Mouse (Mus musculus) C2C12 (cell line): ENCODE results near the gene Thada.

Experiments used
- CEBPB ChIP-seq: IDR thresholded peaks from one replicate; pipeline ENCODE4 v1.6.1; 2011; ENCODE audit warnings: low read depth, mild to moderate bottlenecking, control low read depth, moderate library complexity
- CTCF ChIP-seq: IDR thresholded peaks from one replicate; pipeline ENCODE4 v1.5.1; 2011; ENCODE audit not compliant: control insufficient read depth, insufficient read depth, insufficient read length
- MAX ChIP-seq: IDR thresholded peaks from one replicate; pipeline ENCODE4 v1.6.1; 2011; ENCODE audit warnings: mild to moderate bottlenecking, control low read depth
- MYOD1 ChIP-seq: IDR thresholded peaks from one replicate; pipeline ENCODE4 v1.6.1; 2011; ENCODE audit warnings: low read depth; ENCODE audit not compliant: control insufficient read depth, insufficient read length

GRCm38 (mm10) chr17:84497559-84497958 lies 31.6 kb upstream of the Thada start:
- TF ChIP-seq CTCF (no peak), MAX (no peak), MYOD1 (no peak), CEBPB (no peak)
